Mouse (Mus musculus): ENCODE measurements around the gene Suco.

DNA sequence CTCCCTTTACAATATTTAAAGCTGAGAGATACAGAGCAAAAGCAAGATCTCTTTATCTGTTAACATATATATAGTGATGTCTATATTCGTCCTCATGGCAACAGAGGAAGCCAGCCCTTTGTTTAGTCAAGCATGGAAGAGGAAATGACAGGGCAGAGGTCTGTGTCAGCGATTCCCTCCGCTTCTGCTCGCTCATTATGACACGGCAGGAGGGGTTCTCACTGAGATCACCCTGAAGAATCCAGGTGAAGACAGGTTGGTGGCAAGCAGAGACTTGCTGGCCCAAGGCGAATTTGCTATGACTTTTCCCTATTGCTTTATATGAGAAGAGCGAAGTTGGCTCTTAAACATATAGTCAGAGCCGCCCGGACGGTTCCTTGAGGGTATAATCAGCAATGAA is 19.6 kb upstream of the Suco start:
- TF ChIP-seq CTCF (IDR thresholded peaks at IDR 0.05) = no peak
- no peak for TF ChIP-seq EP300 (IDR thresholded peaks at IDR 0.05)
